Mouse (Mus musculus) lung, embryonic 14.5 days (tissue): ENCODE measurements at regions not wholly inside any gene's neighbourhood (a gene's known extent, or its start where the extent isn't known, plus 50 kb on each side); places are given as distances from the start of the nearest gene placed in this dataset.
A peak's percentile ranks its signal among the peaks of the same experiment; 100 is the strongest.

Source experiments
- ATAC-seq: fragments of 200-750 bp; cut with Nextera tagmentation; 2 replicates; pipeline ENCODE4 v1.8.0; 2017; ENCODE audit warnings: mild to moderate bottlenecking, moderate TSS enrichment, moderate library complexity; ENCODE audit not compliant: insufficient read depth
- DNase-seq: peaks from one replicate; pipeline ENCODE4 v3.0.0-alpha.2; 2015
- H3K27ac ChIP-seq: fragments of 300-500 bp; sonication (generic); 2 replicates; pipeline ENCODE4 v1.5.1; 2014; ENCODE audit warnings: low read depth, mild to moderate bottlenecking, moderate library complexity
- H3K27me3 ChIP-seq: fragments of 300-500 bp; sonication (generic); 2 replicates; pipeline ENCODE4 v1.6.1; 2014; ENCODE audit warnings: low read length, control low read depth; ENCODE audit not compliant: insufficient read depth
- H3K36me3 ChIP-seq: fragments of 300-500 bp; sonication (generic); 2 replicates; pipeline ENCODE4 v1.6.1; 2014; ENCODE audit warnings: control low read depth; ENCODE audit not compliant: insufficient read depth
- H3K4me1 ChIP-seq: fragments of 300-500 bp; sonication (generic); 2 replicates; pipeline ENCODE4 v1.6.1; 2014; ENCODE audit warnings: antibody characterized with exemption, control low read depth; ENCODE audit not compliant: insufficient read depth
- H3K4me2 ChIP-seq: fragments of 300-500 bp; sonication (generic); 2 replicates; pipeline ENCODE4 v1.6.1; 2014; ENCODE audit warnings: mild to moderate bottlenecking
- H3K4me3 ChIP-seq: fragments of 300-500 bp; sonication (generic); 2 replicates; pipeline ENCODE4 v1.5.1; 2014; ENCODE audit warnings: low read depth, low read length
- H3K9ac ChIP-seq: fragments of 300-500 bp; sonication (generic); 2 replicates; pipeline ENCODE4 v1.6.1; 2014
- H3K9me3 ChIP-seq: fragments of 300-500 bp; sonication (generic); 2 replicates; pipeline ENCODE4 v1.6.1; 2016; ENCODE audit warnings: low read depth, low read length, control low read depth
- CTCF ChIP-seq: IDR thresholded peaks from 2 replicates; pipeline ENCODE4 v1.5.1; 2016; ENCODE audit warnings: antibody characterized with exemption, low read depth
- WGBS: fragments of 180-500 bp; shearing (Covaris S2); extraction: QIAGEN DNeasy Blood & Tissue Kit; methylation state at CpG from one replicate; pipeline ENCODE4 v1.1.7; 2014; 5-methylcytosine and 5-hydroxymethylcytosine counted together

DNA sequence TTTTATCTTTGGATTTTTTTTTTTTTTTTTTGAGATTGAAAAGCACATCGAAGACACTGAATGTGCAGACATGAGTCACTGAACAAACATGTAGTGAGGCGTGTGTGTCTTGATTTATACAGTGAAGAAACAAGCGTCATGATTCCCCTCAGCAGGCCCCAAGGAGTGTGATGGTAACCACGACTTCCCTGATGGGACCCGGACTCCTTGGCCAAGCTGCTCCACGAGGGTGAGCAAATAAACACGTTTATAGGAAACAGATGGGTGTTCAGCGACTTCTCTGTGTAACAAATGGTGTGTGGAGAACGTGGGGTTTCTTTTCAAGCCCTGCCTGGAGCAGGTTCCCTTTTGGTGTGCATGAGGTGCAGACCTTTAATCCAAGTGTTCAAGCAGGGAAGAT, 228.9 kb upstream of the Elac2 start:
- no peaks in the 10 kb centered on the region for H3K9me3 ChIP-seq
- H3K4me1 ChIP-seq = no peaks in the 10 kb centered on the region
- H3K4me3 ChIP-seq = no peak overlapping the region
- WGBS = 26% methylated on average over 9 of the region's 9 CpGs
- H3K36me3 ChIP-seq = no peaks in the 10 kb centered on the region
- TF ChIP-seq CTCF = no peak
- H3K27ac ChIP-seq = no peak overlapping the region
- DNase-seq = no peak
- no peak overlapping the region for H3K9ac ChIP-seq
- H3K4me2 ChIP-seq = no peak overlapping the region
- no peak for ATAC-seq
- H3K27me3 ChIP-seq = no peaks in the 10 kb centered on the region

DNA sequence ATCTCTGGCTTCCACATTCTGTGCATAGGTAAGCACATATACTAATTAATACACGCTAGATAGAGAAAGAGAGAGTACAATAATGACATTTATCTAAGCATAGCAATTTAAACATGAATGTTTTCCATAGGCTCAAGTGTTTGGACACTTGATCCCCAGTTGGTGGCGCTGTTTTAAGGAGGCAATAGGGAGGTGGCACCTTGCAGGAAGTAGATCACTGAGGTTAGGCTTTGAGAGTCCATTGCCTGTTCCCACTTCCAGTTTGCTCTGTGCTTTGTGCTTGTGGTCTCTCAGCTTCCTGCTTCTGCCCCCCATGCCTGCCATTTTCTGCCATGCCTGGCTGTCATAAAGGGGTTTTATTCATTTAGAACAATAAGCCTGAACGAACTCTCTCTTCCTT, 226.5 kb upstream of the Elac2 start:
- 59% methylated on average over 3 of the region's 3 CpGs for WGBS
- TF ChIP-seq CTCF = peak; percentile 22; the same call in 1 of the 2 replicates
- H3K36me3 ChIP-seq = no peaks in the 10 kb centered on the region
- H3K9ac ChIP-seq = no peak overlapping the region
- no peaks in the 10 kb centered on the region for H3K27me3 ChIP-seq
- no peak for DNase-seq
- no peaks in the 10 kb centered on the region for H3K4me1 ChIP-seq
- H3K27ac ChIP-seq = no peak overlapping the region
- H3K9me3 ChIP-seq = no peaks in the 10 kb centered on the region
- no peak overlapping the region for H3K4me3 ChIP-seq
- no peak overlapping the region for H3K4me2 ChIP-seq
- ATAC-seq = no peak

- H3K36me3 ChIP-seq = no peaks in the 10 kb centered on the region
- no peaks in the 10 kb centered on the region for H3K27me3 ChIP-seq
- TF ChIP-seq CTCF = no peak
- H3K4me2 ChIP-seq = no peak overlapping the region
- no peaks in the 10 kb centered on the region for H3K4me1 ChIP-seq
- DNase-seq = no peak
- 55% methylated on average over 7 of the region's 7 CpGs for WGBS
- H3K27ac ChIP-seq = no peak overlapping the region
- no peak for ATAC-seq
- H3K9ac ChIP-seq = no peak overlapping the region
- H3K4me3 ChIP-seq = no peak overlapping the region
- no peaks in the 10 kb centered on the region for H3K9me3 ChIP-seq
Measured at GRCm38 (mm10) chr11:64752816-64753215, 226.0 kb upstream of the Elac2 start.

DNA sequence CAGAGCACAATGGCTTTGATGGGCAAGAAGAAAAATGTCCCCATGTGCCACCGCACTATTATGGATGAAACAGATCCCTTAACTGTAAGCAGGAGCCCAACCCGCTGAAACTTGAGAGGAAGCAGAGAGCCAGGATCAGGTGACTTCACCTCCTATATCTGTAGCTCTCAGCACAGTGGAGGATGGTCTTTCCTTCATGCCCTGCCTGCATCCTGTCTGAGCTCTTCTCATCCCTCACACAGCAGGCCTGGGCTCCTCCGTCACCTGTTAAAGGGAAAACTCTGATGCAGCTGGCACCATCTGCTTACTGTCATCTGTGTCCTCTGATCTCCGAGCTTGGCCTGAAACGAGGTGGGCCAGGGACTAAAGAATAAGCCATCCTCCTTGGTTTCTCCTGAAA, 224.8 kb upstream of the Elac2 start:
- H3K9me3 ChIP-seq = no peaks in the 10 kb centered on the region
- no peak for DNase-seq

DNA sequence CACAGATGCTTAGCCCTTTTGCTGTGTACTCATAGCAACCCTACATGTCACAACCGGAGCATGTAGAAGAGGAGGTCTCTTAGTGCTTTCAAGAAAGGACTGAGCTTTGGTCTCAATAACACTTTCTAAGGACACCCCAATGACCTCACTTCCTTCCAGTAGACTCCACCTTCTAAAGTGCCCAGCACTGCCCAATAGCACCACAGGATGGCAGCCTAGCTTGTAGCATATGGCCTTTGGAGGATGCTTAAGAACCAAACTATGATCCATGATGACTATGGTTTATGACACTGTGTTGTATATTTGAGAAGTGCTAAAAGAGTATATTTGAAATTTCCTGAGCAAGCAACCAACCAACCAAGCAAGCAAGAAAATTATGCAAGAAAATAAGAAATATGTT, 223.3 kb upstream of the Elac2 start:
- peak; percentile 11 for DNase-seq
- Histone ChIP-seq H3K4me1 (no peaks in the 10 kb centered on the region), H3K9me3 (no peaks in the 10 kb centered on the region), H3K36me3 (no peaks in the 10 kb centered on the region), H3K27ac (no peak overlapping the region), H3K9ac (no peak overlapping the region), H3K4me2 (no peak overlapping the region), H3K27me3 (no peaks in the 10 kb centered on the region), H3K4me3 (no peak overlapping the region)
- WGBS = 88% methylated on average over 1 of the region's 1 CpGs
- no peak for ATAC-seq
- peak; percentile 40 for TF ChIP-seq CTCF

More for the DNA sequence above, 224.8 kb upstream of the Elac2 start:
- no peak for TF ChIP-seq CTCF
- no peak overlapping the region for H3K27ac ChIP-seq
- H3K4me2 ChIP-seq = no peak overlapping the region
- no peaks in the 10 kb centered on the region for H3K36me3 ChIP-seq
- H3K9ac ChIP-seq = no peak overlapping the region
- no peaks in the 10 kb centered on the region for H3K4me1 ChIP-seq
- 48% methylated on average over 5 of the region's 5 CpGs for WGBS
- no peaks in the 10 kb centered on the region for H3K27me3 ChIP-seq
- no peak overlapping the region for H3K4me3 ChIP-seq
- ATAC-seq = no peak

DNA sequence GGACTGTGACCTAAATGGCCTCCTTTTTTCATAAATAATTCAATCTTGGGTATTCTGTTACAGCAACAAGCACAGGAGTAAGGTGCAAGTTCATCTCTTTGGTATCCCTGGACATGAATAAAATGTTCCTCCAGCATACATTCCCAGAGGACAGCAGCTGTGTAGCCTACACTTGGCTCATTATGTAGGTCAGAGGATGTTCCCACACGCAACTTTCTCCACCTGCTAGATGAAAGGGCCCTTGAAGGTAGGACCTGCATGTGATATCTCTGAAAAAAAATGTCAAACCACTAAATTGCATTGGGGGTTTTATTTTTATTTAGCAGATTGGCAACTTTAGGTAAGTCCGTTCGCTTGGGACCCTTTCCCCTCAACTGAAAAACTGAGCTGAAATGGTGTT, 218.2 kb upstream of the Elac2 start:
- Histone ChIP-seq H3K4me2 (no peak overlapping the region), H3K9ac (no peak overlapping the region), H3K27ac (no peak overlapping the region), H3K4me3 (no peak overlapping the region), H3K27me3 (no peaks in the 10 kb centered on the region), H3K36me3 (no peaks in the 10 kb centered on the region), H3K9me3 (no peaks in the 10 kb centered on the region), H3K4me1 (no peaks in the 10 kb centered on the region)
- DNase-seq (no peak), ATAC-seq (no peak)
- no peak for TF ChIP-seq CTCF
- WGBS = 87% methylated on average over 3 of the region's 3 CpGs

- DNase-seq = no peak
- no peaks in the 10 kb centered on the region for H3K9me3 ChIP-seq
- no peak overlapping the region for H3K9ac ChIP-seq
- no peaks in the 10 kb centered on the region for H3K36me3 ChIP-seq
- H3K27me3 ChIP-seq = no peaks in the 10 kb centered on the region
- no peak overlapping the region for H3K4me2 ChIP-seq
- H3K4me3 ChIP-seq = no peak overlapping the region
- H3K27ac ChIP-seq = no peak overlapping the region
- TF ChIP-seq CTCF = no peak
- no peaks in the 10 kb centered on the region for H3K4me1 ChIP-seq
- WGBS = 71% methylated on average over 3 of the region's 3 CpGs
- no peak for ATAC-seq
Measured at GRCm38 (mm10) chr11:64762755-64763154, 216.1 kb upstream of the Elac2 start.

DNA sequence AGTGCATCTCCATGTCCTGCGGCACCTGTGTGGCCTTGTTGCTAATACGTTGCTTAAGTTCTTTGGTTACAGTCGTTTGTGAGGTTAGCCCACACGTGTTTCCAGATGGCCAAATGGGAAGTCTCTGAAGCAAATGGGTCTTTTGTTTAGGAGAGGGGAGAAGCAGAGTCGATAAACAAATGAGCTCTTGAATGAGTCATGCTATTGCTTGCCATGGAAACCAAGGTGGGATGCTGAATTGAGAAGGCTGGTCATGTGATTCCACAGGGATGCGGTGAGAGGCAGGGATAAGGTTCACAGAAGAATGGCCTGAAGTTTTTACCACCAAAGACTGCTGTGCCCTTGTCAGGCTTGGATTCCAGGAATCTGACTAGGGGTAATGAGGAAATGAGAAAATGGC, 214.8 kb upstream of the Elac2 start:
- Histone ChIP-seq H3K36me3 (no peaks in the 10 kb centered on the region), H3K9me3 (no peaks in the 10 kb centered on the region), H3K27ac (no peak overlapping the region), H3K9ac (no peak overlapping the region), H3K27me3 (no peaks in the 10 kb centered on the region), H3K4me1 (no peaks in the 10 kb centered on the region), H3K4me3 (no peak overlapping the region), H3K4me2 (no peak overlapping the region)
- TF ChIP-seq CTCF = no peak
- ATAC-seq (no peak), DNase-seq (no peak)
- 57% methylated on average over 6 of the region's 6 CpGs for WGBS
